Mouse (Mus musculus): ENCODE measurements around the gene Rfx8.
"Not testable (repeated sequence)": the region's sequence is repeated elsewhere in the genome, so short reads cannot be mapped to it uniquely, and the experiment has no call there.

Rfx8 gene

GRCm38 (mm10) chr1:39691061-39691460, 29.7 kb downstream of the Rfx8 start:
- no peak for DNase-seq (ENCODE audit: low read depth)

GRCm38 (mm10) chr1:39688573-39688972, 32.2 kb downstream of the Rfx8 start:
- no peak for DNase-seq (ENCODE audit: low read depth)

DNA sequence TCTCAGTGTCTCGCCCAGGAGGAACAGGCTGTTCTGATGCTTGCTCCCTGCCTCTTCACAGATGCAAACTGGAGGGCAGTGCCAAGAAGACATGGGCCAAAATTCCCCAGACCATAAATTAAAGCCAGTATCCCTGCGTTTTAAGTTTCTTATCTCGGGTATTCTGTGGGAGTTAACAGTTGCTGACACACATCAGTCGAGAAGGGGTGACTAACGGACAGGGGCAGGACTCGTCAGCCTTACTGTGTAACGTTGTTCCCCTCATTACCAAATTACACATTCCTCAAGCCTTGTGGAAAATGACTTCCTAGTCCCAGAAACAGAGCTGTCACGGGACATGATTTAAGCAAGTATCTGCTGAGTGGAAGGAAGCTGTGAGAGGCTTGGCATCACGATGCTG, 33.5 kb downstream of the Rfx8 start:
- DNase-seq (ENCODE audit: low read depth) = no peak

GRCm38 (mm10) chr1:39685841-39686240, 35.0 kb downstream of the Rfx8 start:
- peak; percentile 64 for DNase-seq (ENCODE audit: low read depth)

DNA sequence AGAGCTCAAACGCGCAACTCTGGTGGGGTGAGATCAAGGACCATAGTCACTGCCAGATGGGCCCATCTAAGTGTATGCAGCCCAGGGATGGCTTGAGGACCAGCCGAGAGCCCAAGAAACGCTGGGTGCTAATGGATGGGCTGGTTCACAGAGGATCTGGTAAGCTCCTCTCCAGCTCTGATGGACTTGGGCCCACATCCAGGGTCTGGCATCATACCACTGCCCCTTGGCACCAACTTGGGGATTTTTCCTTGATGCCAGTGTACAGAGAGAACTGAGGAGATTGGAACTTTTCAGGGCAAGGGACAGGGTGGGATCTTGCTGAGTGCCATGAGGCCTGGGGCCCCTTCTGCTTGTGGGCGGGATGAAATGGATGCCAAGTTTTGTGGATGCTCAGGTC, 39.2 kb downstream of the Rfx8 start:
- no peak for DNase-seq (ENCODE audit: low read depth)

- DNase-seq (ENCODE audit: low read depth) = no peak
Observed at GRCm38 (mm10) chr1:39680546-39680945, 40.3 kb downstream of the Rfx8 start.

DNA sequence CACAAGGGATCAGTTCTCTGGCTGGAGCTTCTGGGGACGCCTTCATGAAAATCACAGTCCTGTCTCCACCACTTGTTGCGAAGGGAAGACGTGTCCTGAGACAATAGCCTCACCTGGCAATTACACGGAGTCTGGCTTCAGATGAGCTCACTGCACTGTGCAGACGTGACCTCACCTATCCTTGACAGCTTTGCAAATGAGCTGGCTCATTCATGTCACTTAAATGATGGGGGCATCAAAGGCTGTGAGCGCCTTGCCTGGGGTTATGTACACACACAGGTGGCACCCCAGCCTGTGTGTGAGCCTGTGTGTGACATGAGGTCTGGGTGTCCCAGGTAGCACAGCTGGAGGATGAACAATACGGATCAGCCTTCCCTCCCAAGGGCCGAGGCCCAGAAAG, 41.9 kb downstream of the Rfx8 start:
- DNase-seq (ENCODE audit: low read depth) = no peak

DNA sequence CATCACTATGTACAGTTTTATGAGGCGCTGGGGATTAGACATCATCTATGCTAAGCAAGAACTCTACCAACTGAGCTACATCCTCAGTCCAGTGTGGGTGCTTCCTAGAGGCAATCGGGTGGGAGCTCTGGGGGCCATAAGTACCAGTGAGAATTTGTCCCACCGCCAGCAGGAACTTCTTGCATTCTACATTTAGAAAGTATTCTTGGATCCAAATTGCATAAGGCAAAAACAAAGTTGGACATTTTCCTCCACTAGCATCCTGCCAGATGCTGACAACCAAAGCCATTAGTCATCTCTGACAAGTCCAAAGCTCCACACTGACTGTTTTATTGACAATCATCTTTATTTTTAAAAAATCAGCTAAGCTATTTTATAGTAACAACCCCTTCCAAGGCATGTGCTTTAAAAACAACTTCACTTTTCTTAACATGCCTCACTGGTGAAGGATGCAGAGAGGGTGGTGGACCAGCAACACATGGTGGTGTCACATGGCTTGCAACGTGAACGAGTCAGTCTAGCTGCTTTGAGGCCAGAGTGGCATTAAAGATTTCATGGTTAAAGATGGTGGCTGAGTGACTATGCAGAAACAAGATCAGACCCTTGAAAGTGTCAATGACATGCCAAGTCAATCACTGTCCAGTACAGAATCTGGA, 44.4 kb downstream of the Rfx8 start:
- peak; percentile 91 for DNase-seq (ENCODE audit: low read depth)

GRCm38 (mm10) chr1:39672362-39673105, 48.3 kb downstream of the Rfx8 start:
- no peak for DNase-seq (ENCODE audit: low read depth)

DNA sequence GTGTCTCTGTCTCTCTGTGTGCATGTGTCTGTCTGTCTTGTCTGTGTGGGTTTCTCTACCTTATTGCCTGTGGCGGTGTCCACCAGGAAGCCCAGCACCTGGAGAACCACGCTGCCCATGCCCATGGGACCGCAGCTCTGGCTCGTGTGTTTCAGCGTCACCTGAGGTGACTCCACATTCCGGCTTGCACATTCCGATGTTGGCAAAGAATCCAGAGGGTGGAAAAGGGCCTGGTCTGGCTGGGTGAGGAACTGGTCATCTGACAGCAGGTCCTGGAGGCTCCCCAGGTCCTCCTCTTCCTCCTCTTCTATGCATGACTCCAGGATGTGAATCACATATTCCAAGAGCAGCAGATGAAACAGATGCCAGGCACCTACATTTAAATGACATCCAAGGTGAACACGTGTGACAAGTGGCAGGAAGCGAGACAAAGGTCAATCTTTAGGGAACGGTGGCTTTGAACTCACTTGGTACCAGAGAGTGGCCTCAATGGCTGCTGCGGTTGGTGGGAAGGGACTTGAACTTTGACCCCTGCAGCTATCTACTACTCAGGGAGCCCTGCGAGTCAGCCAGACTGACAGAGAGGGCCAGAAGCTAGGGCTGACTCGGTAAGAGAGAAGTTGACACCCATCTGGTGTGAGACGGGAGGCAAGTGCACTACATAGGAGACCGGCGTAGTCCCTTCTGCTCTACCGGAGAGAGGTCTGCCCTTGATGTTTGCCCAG, 50.4 kb downstream of the Rfx8 start:
- no peak for DNase-seq (ENCODE audit: low read depth)

- DNase-seq (ENCODE audit: low read depth) = no peak
Observed at GRCm38 (mm10) chr1:39666751-39667252, 54.0 kb downstream of the Rfx8 start.

- no peak for DNase-seq (ENCODE audit: low read depth)
Observed at GRCm38 (mm10) chr1:39664039-39664625, 56.7 kb downstream of the Rfx8 start.

DNA sequence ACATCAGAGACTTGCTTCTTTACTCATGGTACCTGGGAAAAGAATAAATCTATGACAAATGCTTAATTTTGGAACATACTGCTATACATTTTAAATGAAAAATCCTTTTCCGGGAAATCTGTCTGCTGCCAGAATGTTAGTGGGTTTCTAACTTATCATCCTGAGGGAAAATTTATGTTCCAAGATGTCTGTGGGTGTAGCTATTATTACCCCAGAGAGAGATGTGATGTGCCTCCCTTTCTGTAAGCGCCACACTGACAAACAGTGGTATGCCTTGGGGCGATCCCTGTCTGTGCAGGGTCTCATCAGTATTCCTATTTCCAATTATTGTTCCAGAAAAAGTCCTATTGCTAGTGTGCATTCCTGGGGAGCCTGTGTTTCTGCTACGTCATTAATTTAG, 57.7 kb downstream of the Rfx8 start:
- DNase-seq (ENCODE audit: low read depth) = no peak

DNA sequence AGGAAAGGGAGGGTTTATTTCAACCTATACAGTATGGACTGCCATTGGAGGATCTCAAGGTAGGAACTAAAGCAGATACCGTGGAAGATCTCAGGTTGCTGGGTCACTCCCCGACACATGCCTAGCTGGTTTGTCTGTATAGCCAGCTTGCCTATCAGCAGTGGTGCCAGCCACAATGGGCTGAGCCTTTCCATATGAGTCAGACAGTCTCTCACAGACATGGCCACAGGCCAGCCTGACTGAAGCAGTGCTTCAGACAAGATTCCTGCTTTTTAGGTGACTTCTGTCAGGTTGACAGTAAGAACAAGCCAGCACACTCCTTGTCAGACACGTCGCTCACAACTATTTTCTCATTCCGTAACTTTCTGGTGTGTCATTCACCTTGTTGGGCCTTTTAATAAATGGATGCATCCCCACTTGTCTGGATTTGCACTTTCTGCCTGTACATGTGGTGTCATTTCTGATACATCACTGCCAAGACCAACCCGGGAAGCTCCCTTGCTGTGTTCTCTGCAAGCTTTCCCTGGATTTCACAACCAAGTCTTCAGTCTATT, 63.7 kb downstream of the Rfx8 start:
- DNase-seq (ENCODE audit: low read depth) = peak; percentile 51

- not testable (repeated sequence) for DNase-seq (ENCODE audit: low read depth)
Observed at GRCm38 (mm10) chr1:39654901-39655300, 65.9 kb downstream of the Rfx8 start.

- DNase-seq (ENCODE audit: low read depth) = no peak
Observed at GRCm38 (mm10) chr1:39653028-39653427, 67.8 kb downstream of the Rfx8 start.

GRCm38 (mm10) chr1:39651241-39651548, 69.6 kb downstream of the Rfx8 start, which contains the start of gene Creg2:
Gene Creg2, minus strand, starts transcription at chr1:39651474.
- DNase-seq (ENCODE audit: low read depth) = no peak

GRCm38 (mm10) chr1:39650435-39651240, 70.2 kb downstream of the Rfx8 start:
- no peak for DNase-seq (ENCODE audit: low read depth)

GRCm38 (mm10) chr1:39649691-39650434, 70.9 kb downstream of the Rfx8 start:
- no peak for DNase-seq (ENCODE audit: low read depth)

DNA sequence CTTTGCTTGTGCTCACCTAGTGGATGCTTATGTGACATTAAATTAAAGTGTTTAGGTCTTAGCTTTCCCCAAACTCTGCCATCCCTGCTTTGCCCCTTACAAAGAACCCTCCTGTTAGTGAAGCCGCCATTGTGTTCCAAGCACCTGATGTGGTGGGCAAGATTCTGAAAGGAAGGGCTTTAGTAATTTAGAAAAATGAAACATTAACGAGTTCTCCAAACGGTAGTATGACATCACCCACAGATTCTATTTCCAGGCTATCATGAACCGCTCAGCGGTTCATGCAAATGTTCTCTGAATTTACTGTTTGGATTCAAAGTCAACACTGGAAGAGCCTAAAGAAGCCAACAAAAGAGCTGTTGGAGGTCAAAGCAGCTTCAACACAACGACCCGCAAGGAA, 72.2 kb downstream of the Rfx8 start:
- DNase-seq (ENCODE audit: low read depth) = no peak
